Mouse (Mus musculus) limb, embryonic 14.5 days (tissue): ENCODE data around the gene Stk24. TPM values are rescaled to one million over a fixed set of nuclear protein-coding genes. Genes with fewer than 3 reads are reported as not detected.

Experiments
- ATAC-seq: fragments of 200-750 bp; cut with Nextera tagmentation; 2 replicates; pipeline ENCODE4 v1.8.0; 2017; ENCODE audit warnings: low read depth, moderate number of reproducible peaks, moderate TSS enrichment; ENCODE audit not compliant: low FRiP score
- DNase-seq: peaks from one replicate; pipeline ENCODE4 v3.0.0-alpha.2; 2015; ENCODE audit warnings: low spot score
- H3K27ac ChIP-seq: fragments of 300-500 bp; sonication (generic); replicated peaks from 2 replicates; pipeline ENCODE4 v1.5.1; 2014; ENCODE audit warnings: low read depth, mild to moderate bottlenecking, low read length, moderate library complexity, mixed read lengths
- H3K27me3 ChIP-seq: fragments of 300-500 bp; sonication (generic); 2 replicates; pipeline ENCODE4 v1.6.1; 2014; ENCODE audit warnings: low read length, mixed read lengths; ENCODE audit not compliant: control insufficient read depth, insufficient read depth
- H3K36me3 ChIP-seq: fragments of 300-500 bp; sonication (generic); 2 replicates; pipeline ENCODE4 v1.6.1; 2014; ENCODE audit warnings: mild to moderate bottlenecking, low read length, moderate library complexity, mixed read lengths; ENCODE audit not compliant: control insufficient read depth, insufficient read depth
- H3K4me1 ChIP-seq: fragments of 300-500 bp; sonication (generic); 2 replicates; pipeline ENCODE4 v1.6.1; 2014; ENCODE audit warnings: antibody characterized with exemption, low read length, mixed read lengths; ENCODE audit not compliant: control insufficient read depth, insufficient read depth
- H3K4me2 ChIP-seq: fragments of 300-500 bp; sonication (generic); replicated peaks from 2 replicates; pipeline ENCODE4 v1.6.1; 2014; ENCODE audit warnings: low read depth, mild to moderate bottlenecking, low read length, moderate library complexity; ENCODE audit not compliant: severe bottlenecking
- H3K4me3 ChIP-seq: fragments of 300-500 bp; sonication (generic); replicated peaks from 2 replicates; pipeline ENCODE4 v1.5.1; 2014; ENCODE audit warnings: low read length
- H3K9ac ChIP-seq: fragments of 300-500 bp; sonication (generic); 2 replicates; pipeline ENCODE4 v1.6.1; 2014; ENCODE audit warnings: mild to moderate bottlenecking, low read depth, low read length, moderate library complexity; ENCODE audit not compliant: severe bottlenecking
- H3K9me3 ChIP-seq: fragments of 300-500 bp; sonication (generic); 2 replicates; pipeline ENCODE4 v1.6.1; 2016; ENCODE audit warnings: low read length; ENCODE audit not compliant: control insufficient read depth
- POLR2A ChIP-seq: fragments of 200-500 bp; IDR thresholded peaks from 2 replicates; pipeline ENCODE4 v1.8.0; 2012; ENCODE audit warnings: inconsistent platforms, mild to moderate bottlenecking, moderate library complexity, borderline replicate concordance; ENCODE audit not compliant: insufficient read depth, insufficient read length; ENCODE audit errors: extremely low read depth
- WGBS: fragments of 180-500 bp; shearing (Covaris S2); extraction: QIAGEN DNeasy Blood & Tissue Kit; methylation state at CpG from one replicate; pipeline ENCODE4 v1.1.7; 2014; 5-methylcytosine and 5-hydroxymethylcytosine counted together
- polyA plus RNA-seq, 2 experiments: library from polyadenylated mRNA; depleted of rRNA in 1 of 2; stranded (reverse) in 1 of 2; unstranded in 1 of 2; fragments of >200 nt; fragmentation: Nextera tagmentation in 1 of 2; extraction: Ambion mirVana in 1 of 2; gene quantifications; 2 replicates each; pipeline versions ENCODE4 v1.2.1 to v1.2.3; 2012 to 2014

Stk24 gene
- polyA plus RNA-seq, 2 experiments: 37.6 to 46.7 TPM

- WGBS: 95% methylated on average over 3 of the region's 3 CpGs
- no peaks in the 10 kb centered on the region for H3K36me3 ChIP-seq
- no peaks in the 10 kb centered on the region for H3K9me3 ChIP-seq
- no peak overlapping the region for H3K4me2 ChIP-seq
- no peaks in the 10 kb centered on the region for H3K27me3 ChIP-seq
- DNase-seq: no peak
- no peak for ATAC-seq
- H3K4me3 ChIP-seq: no peak overlapping the region
- H3K4me1 ChIP-seq: peaks cover 23% of the 10 kb centered on the region
- no peak for TF ChIP-seq POLR2A
- no peak overlapping the region for H3K9ac ChIP-seq
- H3K27ac ChIP-seq: no peak overlapping the region
These were observed 36.9 kb downstream of the Stk24 start for GRCm38 (mm10) chr14:121342885-121343284.

- Histone ChIP-seq H3K27ac (no peak overlapping the region; the same call in 1 of the 2 replicates), H3K4me1 (peaks cover 16% of the 10 kb centered on the region), H3K27me3 (no peaks in the 10 kb centered on the region), H3K4me3 (no peak overlapping the region), H3K36me3 (peaks cover 20% of the 10 kb centered on the region), H3K9me3 (no peaks in the 10 kb centered on the region), H3K9ac (no peak overlapping the region), H3K4me2 (no peak overlapping the region)
- TF ChIP-seq POLR2A: no peak
- ATAC-seq (peak; percentile 43; the same call in 1 of the 2 replicates), DNase-seq (no peak)
- 60% methylated on average over 8 of the region's 8 CpGs for WGBS
These were observed 39.8 kb downstream of the Stk24 start for GRCm38 (mm10) chr14:121339951-121340401.

- Histone ChIP-seq H3K4me2 (no peak overlapping the region), H3K9me3 (no peaks in the 10 kb centered on the region), H3K4me3 (no peak overlapping the region), H3K9ac (no peak overlapping the region), H3K27ac (peak overlapping the region; percentile 48; the same call in 1 of the 2 replicates), H3K4me1 (peaks cover 16% of the 10 kb centered on the region), H3K36me3 (peaks cover 20% of the 10 kb centered on the region), H3K27me3 (no peaks in the 10 kb centered on the region)
- ATAC-seq (peak; percentile 45; the same call in 1 of the 2 replicates), DNase-seq (no peak)
- WGBS: 76% methylated on average over 18 of the region's 18 CpGs
- no peak for TF ChIP-seq POLR2A
These were observed 40.8 kb downstream of the Stk24 start for GRCm38 (mm10) chr14:121338819-121339573.

GRCm38 (mm10) chr14:121330090-121330408 lies 49.8 kb downstream of the Stk24 start:
- Histone ChIP-seq H3K9me3 (no peaks in the 10 kb centered on the region), H3K4me2 (no peak overlapping the region), H3K27ac (no peak overlapping the region), H3K4me1 (peaks cover 12% of the 10 kb centered on the region; the same call in 1 of the 2 replicates), H3K27me3 (no peaks in the 10 kb centered on the region), H3K4me3 (no peak overlapping the region), H3K36me3 (no peaks in the 10 kb centered on the region), H3K9ac (no peak overlapping the region)
- DNase-seq (no peak), ATAC-seq (no peak)
- TF ChIP-seq POLR2A: no peak
- 85% methylated on average over 3 of the region's 3 CpGs for WGBS

- Histone ChIP-seq H3K4me2 (no peak overlapping the region), H3K9ac (no peak overlapping the region), H3K27ac (no peak overlapping the region), H3K4me1 (peaks cover 16% of the 10 kb centered on the region; the same call in 1 of the 2 replicates), H3K9me3 (no peaks in the 10 kb centered on the region), H3K4me3 (no peak overlapping the region), H3K27me3 (no peaks in the 10 kb centered on the region), H3K36me3 (no peaks in the 10 kb centered on the region)
- ATAC-seq (no peak), DNase-seq (no peak)
- no peak for TF ChIP-seq POLR2A
- WGBS: 56% methylated on average over 5 of the region's 5 CpGs
These were observed 50.3 kb downstream of the Stk24 start for GRCm38 (mm10) chr14:121329401-121330089.
